Mouse (Mus musculus) induced T-regulatory cell, adult 2 months (primary cell): ENCODE data around the gene Mael.

Experiments used
- DNase-seq: peaks from one replicate; pipeline ENCODE4 v3.0.0-alpha.2; 2012; ENCODE audit warnings: low read depth

Mael gene

DNA sequence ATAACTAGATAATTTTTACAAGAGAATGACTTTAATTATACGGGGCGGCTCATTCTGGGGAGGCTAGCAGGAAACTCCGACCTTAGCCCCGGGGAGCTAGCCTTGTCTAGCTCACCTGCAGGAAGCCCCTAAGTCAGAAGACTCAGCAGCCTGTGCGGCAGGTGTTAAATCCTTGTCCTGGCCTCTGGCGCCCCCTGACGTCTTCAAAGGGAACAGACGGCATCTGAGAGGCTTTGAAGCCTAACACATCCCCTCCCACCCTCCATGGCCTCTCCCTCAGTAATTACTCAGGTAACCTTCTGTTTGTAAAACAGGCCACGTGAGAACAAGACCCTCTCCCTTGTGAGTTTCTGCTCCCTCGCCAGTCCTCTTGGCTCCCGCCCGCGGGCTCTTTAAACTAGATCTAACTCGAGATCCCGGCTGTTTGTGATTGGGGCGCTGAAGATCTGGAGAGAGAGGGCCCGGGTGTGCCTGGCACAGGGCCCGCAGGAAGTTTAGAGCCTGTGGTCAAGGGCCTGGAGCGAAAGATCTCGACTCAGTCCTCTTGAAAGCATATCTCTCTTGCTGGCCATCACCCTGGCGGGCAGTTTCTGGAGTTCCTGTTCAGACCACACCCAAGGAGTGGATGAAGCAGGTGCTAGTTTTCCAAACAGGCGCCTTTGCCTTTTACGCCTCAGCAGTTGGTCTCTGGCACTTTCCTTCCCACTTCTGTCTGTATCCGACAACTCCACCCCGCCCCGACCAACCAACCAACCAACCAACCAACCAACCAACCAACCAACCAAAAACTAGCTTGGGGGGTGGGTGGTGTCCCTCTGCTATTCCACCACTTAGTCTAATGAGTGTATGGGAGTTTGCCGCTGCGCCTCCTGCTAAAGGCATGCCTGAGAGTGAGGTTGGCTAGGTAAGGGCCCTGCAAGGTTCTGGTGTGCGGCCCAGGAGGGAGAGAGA is 84.1 kb downstream of the Mael start:
- DNase-seq = peak; percentile 92

DNA sequence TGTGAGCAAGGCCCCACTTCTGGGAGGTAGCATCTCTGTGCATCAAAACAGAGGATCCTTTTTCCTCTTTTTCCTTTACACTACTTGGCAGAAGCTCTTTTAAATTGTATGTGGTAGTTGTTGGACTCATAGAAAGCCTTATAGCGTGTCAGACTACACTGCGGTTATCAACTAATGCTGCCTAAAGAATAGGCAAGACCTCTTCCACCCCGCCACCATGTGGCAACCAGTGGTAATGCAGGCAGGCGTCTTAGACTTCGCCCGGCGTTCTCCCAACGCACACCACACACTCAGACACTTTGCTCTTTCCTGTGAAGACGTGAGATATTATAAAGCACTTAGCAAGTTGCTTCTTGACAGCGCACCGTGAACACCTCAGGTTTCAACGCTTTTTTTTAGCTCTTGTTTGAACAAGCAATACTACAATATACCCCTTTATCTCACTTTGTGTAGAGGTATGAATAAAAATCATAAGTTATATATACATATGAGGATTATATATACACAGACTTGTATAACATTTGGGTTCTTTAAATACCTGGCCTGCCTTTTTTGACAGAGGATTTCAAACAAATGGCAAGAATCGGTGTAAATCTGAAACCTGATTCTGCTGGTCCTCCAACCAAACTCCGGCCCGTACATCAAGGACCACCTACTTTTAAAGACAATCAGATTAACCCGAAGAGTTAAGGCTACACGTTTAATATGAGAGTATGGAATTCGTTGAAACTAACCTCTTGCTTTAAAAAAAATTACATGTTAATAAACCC is 85.0 kb downstream of the Mael start:
- DNase-seq = peak; percentile 91

DNA sequence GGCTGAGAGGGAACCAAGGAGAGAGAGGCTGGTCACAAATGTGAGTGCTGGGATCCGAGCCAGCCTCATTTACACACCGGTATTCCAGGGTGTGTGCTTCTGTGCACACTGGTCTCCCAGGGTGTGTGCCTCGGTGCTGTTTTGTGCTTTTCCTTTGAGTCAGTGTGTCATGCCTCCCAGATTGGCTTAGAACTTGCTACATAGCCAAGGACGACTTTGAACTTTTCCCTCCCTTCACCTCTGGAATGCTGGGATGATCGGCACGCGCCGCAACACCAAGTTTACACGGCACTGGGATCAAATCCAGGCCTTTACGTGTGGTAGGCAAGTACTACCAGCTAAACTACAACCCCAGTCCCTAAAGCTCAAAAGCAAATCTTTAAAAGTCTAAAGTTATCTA is 86.5 kb downstream of the Mael start:
- no peak for DNase-seq

DNA sequence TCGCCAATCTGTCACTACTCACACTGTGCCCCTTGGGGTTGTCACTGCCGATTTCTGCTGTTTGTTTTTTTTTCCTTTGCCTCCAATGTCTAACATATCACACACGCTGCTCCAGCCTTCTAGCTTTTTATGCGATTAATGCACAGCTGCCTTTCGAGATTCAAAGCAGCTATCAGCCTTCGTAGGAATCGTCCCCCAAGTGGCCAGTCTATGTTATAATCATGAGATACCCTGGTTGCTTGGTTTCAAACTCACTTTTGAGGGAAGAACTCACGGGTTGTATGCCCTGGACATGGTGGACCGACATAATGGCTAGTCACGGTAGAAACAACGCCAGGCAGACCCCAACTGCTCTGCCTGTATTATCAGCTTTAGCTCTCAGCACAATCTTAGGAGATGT is 87.2 kb downstream of the Mael start:
- DNase-seq = no peak
